Mouse (Mus musculus) CH12.LX (cell line): Measurements from ENCODE around the gene Pfdn6. TPM values are rescaled to one million over a fixed set of nuclear protein-coding genes. Genes with fewer than 3 reads are reported as not detected.

Experiments used
- DNase-seq: peaks from one replicate; pipeline ENCODE4 v3.0.0-alpha.2; 2013; ENCODE audit errors: extremely low read depth
- H3K27ac ChIP-seq: 2 replicates; pipeline ENCODE4 v1.5.1; 2012; ENCODE audit warnings: low read depth, mild to moderate bottlenecking, control low read depth, moderate library complexity; ENCODE audit not compliant: insufficient read depth
- H3K27me3 ChIP-seq: replicated peaks from 2 replicates; pipeline ENCODE3; 2012; ENCODE audit warnings: inconsistent platforms
- H3K36me3 ChIP-seq, 2 experiments: replicated peaks in 1 of 2; 2 replicates each; pipeline versions ENCODE3 to v1.6.1; 2012; ENCODE audit warnings: inconsistent platforms in 1 of 2, low read length in 1 of 2, mild to moderate bottlenecking in 1 of 2, mixed read lengths in 1 of 2, moderate library complexity in 1 of 2; ENCODE audit not compliant: control insufficient read depth in 1 of 2, insufficient read depth in 1 of 2
- H3K4me1 ChIP-seq, 2 experiments: 2 replicates each; pipeline ENCODE4 v1.6.1; 2012; ENCODE audit warnings: inconsistent platforms in 1 of 2, moderate library complexity in 1 of 2; ENCODE audit not compliant: insufficient read depth in 2 of 2, control insufficient read depth in 1 of 2
- H3K4me2 ChIP-seq: 2 replicates; pipeline ENCODE4 v1.6.1; 2012; ENCODE audit warnings: low read depth, mild to moderate bottlenecking, control low read depth; ENCODE audit not compliant: poor library complexity, insufficient read depth, severe bottlenecking
- H3K4me3 ChIP-seq, 3 experiments: fragments of 150-350 bp in 1 of 3; sonication (generic) in 1 of 3; replicated peaks in 1 of 3; 2 replicates each; pipeline versions ENCODE3 to v1.5.1; 2011 to 2012; ENCODE audit warnings: low read depth in 2 of 3, low read length in 2 of 3, mild to moderate bottlenecking in 2 of 3, moderate library complexity in 2 of 3, control low read depth in 1 of 3, improper control_type of control experiment in 1 of 3, inconsistent platforms in 1 of 3, mixed read lengths in 1 of 3; ENCODE audit not compliant: poor library complexity in 1 of 3
- H3K79me2 ChIP-seq: replicated peaks from 2 replicates; pipeline ENCODE4 v1.6.1; 2012; ENCODE audit warnings: mild to moderate bottlenecking, moderate library complexity; ENCODE audit not compliant: control insufficient read depth, poor library complexity, insufficient read depth, severe bottlenecking; ENCODE audit errors: extremely low read depth
- H3K9ac ChIP-seq: 2 replicates; pipeline ENCODE4 v1.6.1; 2012; ENCODE audit warnings: low read depth, mild to moderate bottlenecking, control low read depth, moderate library complexity; ENCODE audit not compliant: insufficient read depth
- H3K9me3 ChIP-seq: replicated peaks from 2 replicates; pipeline ENCODE3; 2012; ENCODE audit warnings: low read length, inconsistent platforms, mixed read lengths
- BHLHE40 ChIP-seq: IDR thresholded peaks from 2 replicates; pipeline ENCODE4 v1.6.1; 2011; ENCODE audit warnings: mild to moderate bottlenecking, low read depth, low read length, improper control_type of control experiment
- E2F4 ChIP-seq: IDR thresholded peaks from 2 replicates; pipeline ENCODE4 v1.6.1; 2011; ENCODE audit warnings: low read depth, low read length, improper control_type of control experiment; ENCODE audit not compliant: insufficient replicate concordance
- ETS1 ChIP-seq: conservative IDR thresholded peaks from 2 replicates; pipeline ENCODE4 v1.6.1; 2012; ENCODE audit warnings: low read depth, mild to moderate bottlenecking, inconsistent platforms, low read length, improper control_type of control experiment, moderate library complexity
- IRF4 ChIP-seq: IDR thresholded peaks from 2 replicates; pipeline ENCODE4 v1.6.1; 2014; ENCODE audit warnings: low read depth, mild to moderate bottlenecking, inconsistent platforms, low read length, improper control_type of control experiment
- JUN ChIP-seq: IDR thresholded peaks from 2 replicates; pipeline ENCODE4 v1.6.1; 2011; ENCODE audit warnings: low read depth, mild to moderate bottlenecking, low read length, improper control_type of control experiment, moderate library complexity; ENCODE audit not compliant: insufficient read depth
- MXI1 ChIP-seq: IDR thresholded peaks from 2 replicates; pipeline ENCODE4 v1.6.1; 2011; ENCODE audit warnings: mild to moderate bottlenecking, low read depth, low read length, improper control_type of control experiment
- NELFE ChIP-seq: IDR thresholded peaks from 2 replicates; pipeline ENCODE4 v1.6.1; 2011; ENCODE audit warnings: low read depth, low read length, improper control_type of control experiment
- NRF1 ChIP-seq: IDR thresholded peaks from 2 replicates; pipeline ENCODE4 v1.6.1; 2014; ENCODE audit warnings: low read depth, mild to moderate bottlenecking, inconsistent platforms, low read length, improper control_type of control experiment, moderate library complexity
- RAD21 ChIP-seq: IDR thresholded peaks from 2 replicates; pipeline ENCODE4 v1.6.1; 2011; ENCODE audit warnings: low read depth, mild to moderate bottlenecking, low read length, improper control_type of control experiment, moderate library complexity
- UBTF ChIP-seq: IDR thresholded peaks from 2 replicates; pipeline ENCODE4 v1.6.1; 2012; ENCODE audit warnings: low read depth, mild to moderate bottlenecking, inconsistent platforms, low read length, improper control_type of control experiment, moderate library complexity
- USF1 ChIP-seq: IDR thresholded peaks from 2 replicates; pipeline ENCODE4 v1.6.1; 2014; ENCODE audit warnings: low read depth, mild to moderate bottlenecking, inconsistent platforms, low read length, improper control_type of control experiment
- USF2 ChIP-seq: conservative IDR thresholded peaks from 2 replicates; pipeline ENCODE4 v1.6.1; 2011; ENCODE audit warnings: low read depth, low read length, improper control_type of control experiment
- ZC3H11A ChIP-seq: IDR thresholded peaks from 2 replicates; pipeline ENCODE4 v1.6.1; 2012; ENCODE audit warnings: low read depth, mild to moderate bottlenecking, inconsistent platforms, low read length, improper control_type of control experiment
- ZMIZ1 ChIP-seq: IDR thresholded peaks from 2 replicates; pipeline ENCODE4 v1.6.1; 2012; ENCODE audit warnings: low read depth, mild to moderate bottlenecking, inconsistent platforms, low read length, improper control_type of control experiment
- dilution Hi-C: fragments of 300-500 bp; cut with MboI; formaldehyde crosslinking; loops from 2 replicates; pipeline ENCODE4 v1.14.3; 2020; ENCODE audit warnings: low sequenced_read_pairs; ENCODE audit not compliant: extremely low pct_unique_long_range_greater_than_20kb, extremely low pct_ligation_motif_present
- in situ Hi-C: fragments of 300-500 bp; cut with MboI; formaldehyde crosslinking; loops from 3 replicates; pipeline ENCODE4 v1.14.3; 2019; ENCODE audit warnings: low sequenced_read_pairs, low pct_ligation_motif_present, low pct_unique_long_range_greater_than_20kb, mixed read lengths
- polyA plus RNA-seq: library from polyadenylated mRNA; unstranded; fragments of >175 nt; gene quantifications from 2 replicates; pipeline ENCODE4 v1.2.1, GENCODE M21; 2012; ENCODE audit warnings: low read depth; ENCODE audit not compliant: insufficient read length
- total RNA-seq, 2 experiments: library from RNA; depleted of rRNA; stranded (reverse); fragments of 300-350 nt in 1 of 2; fragments of >200 nt in 1 of 2; gene quantifications; 2 replicates each; pipeline ENCODE4 v1.2.3; 2012 to 2014

Pfdn6 gene
- total and polyA plus RNA-seq, 3 experiments: 92.3 to 140 (median 109) TPM

GRCm38 (mm10) chr17:33916847-33917655 is 23.1 kb downstream of the Pfdn6 start:
- H3K27ac ChIP-seq: no peak overlapping the region
- TF ChIP-seq JUN: no peak
- no peak for TF ChIP-seq RAD21
- no peak for TF ChIP-seq MXI1
- TF ChIP-seq USF2: no peak
- TF ChIP-seq, all 38 proteins: peak for 0
- H3K9ac ChIP-seq: no peak overlapping the region
- H3K79me2 ChIP-seq: peaks cover 22% of the 10 kb centered on the region
- in situ Hi-C loops: no loop called here
- H3K4me1 ChIP-seq: peaks cover 30 to 55% of the 10 kb centered on the region in 2 experiments
- dilution Hi-C loops: no loop called here
- H3K4me3 ChIP-seq: peak overlapping the region in 2 of 3 experiments; percentile 41 to 58
- peaks cover 6% of the 10 kb centered on the region for H3K9me3 ChIP-seq
- no peak for DNase-seq
- peaks cover 44 to 62% of the 10 kb centered on the region in 2 experiments for H3K36me3 ChIP-seq
- H3K27me3 ChIP-seq: no peaks in the 10 kb centered on the region
- peak overlapping the region; percentile 62 for H3K4me2 ChIP-seq

GRCm38 (mm10) chr17:33916294-33916693 is 23.8 kb downstream of the Pfdn6 start:
- Histone ChIP-seq H3K9me3 (peaks cover 6% of the 10 kb centered on the region), H3K27ac (no peak overlapping the region), H3K4me1 (peaks cover 27 to 50% of the 10 kb centered on the region in 2 experiments), H3K4me2 (peak overlapping the region; percentile 62), H3K4me3 (peak overlapping the region; percentile 58 to 62 (median 59)), H3K79me2 (peaks cover 14% of the 10 kb centered on the region), H3K9ac (peak overlapping the region; percentile 70), H3K36me3 (peaks cover 45 to 62% of the 10 kb centered on the region in 2 experiments), H3K27me3 (no peaks in the 10 kb centered on the region)
- DNase-seq: no peak
- dilution Hi-C loops: no loop called here
- in situ Hi-C loops: no loop called here
- no peak for TF ChIP-seq NRF1
- no peak for TF ChIP-seq BHLHE40
- no peak for TF ChIP-seq E2F4
- TF ChIP-seq USF1: no peak
- TF ChIP-seq JUN: no peak
- TF ChIP-seq IRF4: no peak
- TF ChIP-seq ZC3H11A: no peak
- no peak for TF ChIP-seq USF2
- TF ChIP-seq ETS1: no peak
- no peak for TF ChIP-seq UBTF
- TF ChIP-seq NELFE: no peak
- TF ChIP-seq ZMIZ1: no peak
